Mouse (Mus musculus) cortical plate, adult 2 months (tissue): ENCODE measurements at regions not wholly inside any gene's neighbourhood (a gene's known extent, or its start where the extent isn't known, plus 50 kb on each side); places are given as distances from the start of the nearest gene placed in this dataset.

Experiments
- CTCF ChIP-seq: fragments of 200-500 bp; IDR thresholded peaks from 2 replicates; pipeline ENCODE4 v1.5.1; 2011; ENCODE audit warnings: mild to moderate bottlenecking, control low read depth, low read length; ENCODE audit not compliant: insufficient read depth; ENCODE audit errors: extremely low read depth
- POLR2A ChIP-seq: fragments of 200-500 bp; IDR thresholded peaks from 2 replicates; pipeline ENCODE4 v1.6.1; 2011; ENCODE audit warnings: mild to moderate bottlenecking, low read length, control low read depth; ENCODE audit not compliant: insufficient read depth; ENCODE audit errors: extremely low read depth

GRCm38 (mm10) chr10:9161597-9161996, 275.7 kb upstream of the Sash1 start:
- TF ChIP-seq CTCF: no peak
- no peak for TF ChIP-seq POLR2A
